Mouse (Mus musculus) small intestine, adult 2 months (tissue): ENCODE results near the gene Gm20388.

Experiments used
- CTCF ChIP-seq: fragments of 200-500 bp; IDR thresholded peaks from 2 replicates; pipeline ENCODE4 v1.5.1; 2012; ENCODE audit warnings: low read depth, mild to moderate bottlenecking, control low read depth, inconsistent platforms, low read length, moderate library complexity, mixed read lengths; ENCODE audit not compliant: insufficient replicate concordance, insufficient read length; ENCODE audit errors: extremely low read depth
- POLR2A ChIP-seq: fragments of 200-500 bp; IDR thresholded peaks from 2 replicates; pipeline ENCODE4 v1.6.1; 2012; ENCODE audit warnings: low read depth, mild to moderate bottlenecking, control low read depth, inconsistent platforms, low read length, moderate library complexity

- TF ChIP-seq POLR2A: no peak
- no peak for TF ChIP-seq CTCF
Measured at GRCm38 (mm10) chr8:120560535-120560934, 649.9 kb downstream of the Gm20388 start.
